Mouse (Mus musculus) hindbrain, postnatal 0 days (tissue): ENCODE results near the gene Mgam. TPM values are rescaled to one million over a fixed set of nuclear protein-coding genes. Genes with fewer than 3 reads are reported as not detected.
"Not testable (repeated sequence)": the region's sequence is repeated elsewhere in the genome, so short reads cannot be mapped to it uniquely, and the experiment has no call there.

Experiments
- ATAC-seq: fragments of 200-750 bp; cut with Nextera tagmentation; 2 replicates; pipeline ENCODE4 v1.8.0; 2017; ENCODE audit warnings: mild to moderate bottlenecking, moderate TSS enrichment, moderate library complexity
- DNase-seq: peaks from one replicate; pipeline ENCODE4 v3.0.0-alpha.2; 2015; ENCODE audit warnings: low spot score
- H3K27ac ChIP-seq: fragments of 300-500 bp; sonication (generic); 2 replicates; pipeline ENCODE4 v1.5.1; 2014; ENCODE audit warnings: mild to moderate bottlenecking
- H3K27me3 ChIP-seq: fragments of 300-500 bp; sonication (generic); 2 replicates; pipeline ENCODE4 v1.6.1; 2014; ENCODE audit warnings: low read length, mixed read lengths; ENCODE audit not compliant: insufficient read depth
- H3K36me3 ChIP-seq: fragments of 300-500 bp; sonication (generic); 2 replicates; pipeline ENCODE4 v1.6.1; 2014; ENCODE audit warnings: low read length, mixed read lengths; ENCODE audit not compliant: insufficient read depth
- H3K4me1 ChIP-seq: fragments of 300-500 bp; sonication (generic); 2 replicates; pipeline ENCODE4 v1.6.1; 2014; ENCODE audit warnings: antibody characterized with exemption, low read length, mixed read lengths; ENCODE audit not compliant: insufficient read depth
- H3K4me2 ChIP-seq: fragments of 300-500 bp; sonication (generic); 2 replicates; pipeline ENCODE4 v1.6.1; 2014; ENCODE audit warnings: low read depth, mild to moderate bottlenecking, low read length, moderate library complexity, mixed read lengths
- H3K4me3 ChIP-seq: fragments of 300-500 bp; sonication (generic); 2 replicates; pipeline ENCODE4 v1.5.1; 2014; ENCODE audit warnings: low read length
- H3K9ac ChIP-seq: fragments of 300-500 bp; sonication (generic); replicated peaks from 2 replicates; pipeline ENCODE4 v1.6.1; 2014; ENCODE audit warnings: mild to moderate bottlenecking, low read length, moderate library complexity, mixed read lengths
- H3K9me3 ChIP-seq: fragments of 300-500 bp; sonication (generic); 2 replicates; pipeline ENCODE4 v1.6.1; 2016; ENCODE audit warnings: low read length, mixed read lengths
- CTCF ChIP-seq: IDR thresholded peaks from 2 replicates; pipeline ENCODE4 v1.5.1; 2016; ENCODE audit warnings: antibody characterized with exemption, control low read depth, low read depth
- WGBS: fragments of 180-500 bp; shearing (Covaris S2); extraction: QIAGEN DNeasy Blood & Tissue Kit; methylation state at CpG from one replicate; pipeline ENCODE4 v1.1.7; 2014; 5-methylcytosine and 5-hydroxymethylcytosine counted together
- polyA plus RNA-seq: library from polyadenylated mRNA; unstranded; fragments of >200 nt; fragmentation: Nextera tagmentation; extraction: Ambion mirVana; gene quantifications from 2 replicates; pipeline ENCODE4 v1.2.1, GENCODE M21; 2015
- total RNA-seq: library from RNA; depleted of rRNA; stranded (reverse); fragments of >200 nt; gene quantifications from 2 replicates; pipeline ENCODE4 v1.2.3, GENCODE M21; 2014; rRNA removed

Mgam gene
- total RNA-seq (0.22 and 0.31 TPM in 2 replicates), polyA plus RNA-seq (0.25 and 0.39 TPM in 2 replicates)

DNA sequence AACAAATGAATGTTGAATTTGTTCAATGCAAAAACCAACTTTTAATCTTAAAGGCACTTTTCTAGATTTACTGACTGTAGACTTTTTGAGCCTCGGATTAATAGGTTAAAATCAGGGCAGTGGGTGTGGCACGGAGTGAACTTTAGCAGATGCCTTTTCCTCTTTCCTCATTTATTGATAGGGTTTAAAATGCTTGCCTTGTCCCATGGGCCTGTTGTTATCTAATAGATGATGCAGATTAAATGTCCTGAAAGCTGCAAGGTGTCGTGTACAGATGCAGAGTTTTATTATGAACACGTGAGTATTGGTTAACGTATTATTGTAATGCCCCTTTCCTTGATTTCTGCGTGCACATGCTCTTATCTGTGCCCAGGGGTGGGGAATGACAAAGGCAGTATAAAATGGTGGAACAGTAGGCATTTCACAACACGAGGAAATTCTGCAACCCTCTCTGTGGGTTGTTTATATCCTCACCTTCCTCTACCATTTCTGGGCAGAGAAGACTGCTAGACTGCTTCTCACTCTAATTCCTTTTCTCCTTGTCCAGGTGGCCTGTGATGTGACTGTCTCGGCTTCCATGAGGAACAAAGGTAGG lies at the start of gene Mgam:
Mgam (plus strand) TSS at position 426 of the 595 bp plus-strand sequence.
- WGBS, result 85% methylated on average over 8 of the region's 8 CpGs
- no peak within 1 kb of the TSS for H3K4me2 ChIP-seq
- no peak for DNase-seq
- no peaks in the 10 kb centered on the region for H3K36me3 ChIP-seq
- H3K4me3 ChIP-seq, result no peak within 1 kb of the TSS
- no peak within 1 kb of the TSS for H3K9ac ChIP-seq
- no peak within 1 kb of the TSS for H3K27ac ChIP-seq
- H3K27me3 ChIP-seq, result no peaks in the 10 kb centered on the region
- H3K4me1 ChIP-seq, result no peaks in the 10 kb centered on the region
- ATAC-seq, result no peak
- no peak for TF ChIP-seq CTCF
- H3K9me3 ChIP-seq, result no peaks in the 10 kb centered on the region

GRCm38 (mm10) chr6:40584336-40584735 lies 44.3 kb upstream of the Mgam start:
- H3K27me3 ChIP-seq, result no peaks in the 10 kb centered on the region
- H3K4me2 ChIP-seq, result no peak overlapping the region
- no peaks in the 10 kb centered on the region for H3K4me1 ChIP-seq
- no peak overlapping the region for H3K27ac ChIP-seq
- no peak overlapping the region for H3K9ac ChIP-seq
- no peaks in the 10 kb centered on the region for H3K9me3 ChIP-seq
- no peak overlapping the region for H3K4me3 ChIP-seq
- no peaks in the 10 kb centered on the region for H3K36me3 ChIP-seq
- DNase-seq (peak; percentile 29), ATAC-seq (no peak)
- TF ChIP-seq CTCF, result 0 out of 2 replicates have a peak, but pooled peaks have one; percentile 2
- 71% methylated on average over 6 of the region's 6 CpGs for WGBS

GRCm38 (mm10) chr6:40585645-40586044 lies 43.0 kb upstream of the Mgam start, which contains the start of gene Clec5a:
Gene Clec5a, minus strand, starts transcription at chr6:40585821.
- no peak within 1 kb of the TSS for H3K9ac ChIP-seq
- no peaks in the 10 kb centered on the region for H3K4me1 ChIP-seq
- H3K36me3 ChIP-seq, result no peaks in the 10 kb centered on the region
- no peak within 1 kb of the TSS for H3K27ac ChIP-seq
- no peak within 1 kb of the TSS for H3K4me2 ChIP-seq
- 84% methylated on average over 5 of the region's 5 CpGs for WGBS
- H3K27me3 ChIP-seq, result no peaks in the 10 kb centered on the region
- no peak for DNase-seq
- H3K4me3 ChIP-seq, result no peak within 1 kb of the TSS
- no peaks in the 10 kb centered on the region for H3K9me3 ChIP-seq
- TF ChIP-seq CTCF, result no peak
- ATAC-seq, result no peak

- Histone ChIP-seq H3K4me2 (no peak overlapping the region), H3K27ac (no peak overlapping the region), H3K27me3 (no peaks in the 10 kb centered on the region), H3K9ac (no peak overlapping the region), H3K4me3 (no peak overlapping the region), H3K9me3 (no peaks in the 10 kb centered on the region), H3K4me1 (no peaks in the 10 kb centered on the region), H3K36me3 (no peaks in the 10 kb centered on the region)
- ATAC-seq (no peak), DNase-seq (no peak)
- WGBS, result 93% methylated on average over 2 of the region's 2 CpGs
- TF ChIP-seq CTCF, result no peak
Measured at GRCm38 (mm10) chr6:40588346-40588745, 40.3 kb upstream of the Mgam start.

GRCm38 (mm10) chr6:40594804-40595550 lies 33.7 kb upstream of the Mgam start:
- no peaks in the 10 kb centered on the region for H3K4me1 ChIP-seq
- DNase-seq (no peak), ATAC-seq (no peak)
- H3K27me3 ChIP-seq, result no peaks in the 10 kb centered on the region
- no peak for TF ChIP-seq CTCF
- no peak overlapping the region for H3K4me2 ChIP-seq
- no peak overlapping the region for H3K9ac ChIP-seq
- no peak overlapping the region for H3K4me3 ChIP-seq
- H3K27ac ChIP-seq, result no peak overlapping the region
- no peaks in the 10 kb centered on the region for H3K36me3 ChIP-seq
- WGBS, result 77% methylated on average over 3 of the region's 3 CpGs
- H3K9me3 ChIP-seq, result no peaks in the 10 kb centered on the region

DNA sequence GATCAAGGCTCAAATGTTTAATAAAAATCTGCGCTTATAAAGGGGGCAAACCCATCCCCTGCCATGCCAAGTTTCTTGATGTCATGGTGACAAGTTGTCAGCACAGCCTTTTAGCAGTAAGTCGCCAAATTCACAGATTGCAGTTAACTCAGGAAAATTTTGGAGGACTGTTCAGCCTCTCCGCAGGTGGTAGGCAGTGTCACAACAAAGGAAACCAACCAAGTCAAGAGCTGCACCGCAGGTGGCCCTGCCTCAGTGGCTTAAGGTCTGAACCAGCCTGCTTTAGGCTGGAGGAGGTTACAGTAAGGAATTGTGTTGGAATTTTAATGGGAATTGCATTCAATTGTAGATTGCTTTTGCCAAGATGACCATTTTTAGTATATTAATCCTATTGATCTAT lies 30.1 kb upstream of the Mgam start:
- not testable (repeated sequence) for H3K27ac ChIP-seq, H3K4me3 ChIP-seq, H3K27me3 ChIP-seq, ATAC-seq, H3K36me3 ChIP-seq, DNase-seq, H3K9ac ChIP-seq, H3K9me3 ChIP-seq, H3K4me1 ChIP-seq, H3K4me2 ChIP-seq
- 30% methylated on average over 4 of the region's 4 CpGs for WGBS

GRCm38 (mm10) chr6:40607431-40607830 lies 21.2 kb upstream of the Mgam start:
- Histone ChIP-seq H3K4me2 (no peak overlapping the region), H3K27me3 (no peaks in the 10 kb centered on the region), H3K4me1 (no peaks in the 10 kb centered on the region), H3K36me3 (no peaks in the 10 kb centered on the region), H3K9ac (no peak overlapping the region), H3K9me3 (no peaks in the 10 kb centered on the region), H3K27ac (no peak overlapping the region), H3K4me3 (no peak overlapping the region)
- no peak for TF ChIP-seq CTCF
- no peak for DNase-seq
- no peak for ATAC-seq
